Mouse (Mus musculus): ENCODE data around the gene Spint1. TPM values are rescaled to one million over a fixed set of nuclear protein-coding genes. Genes with fewer than 3 reads are reported as not detected.

Spint1 gene
- polyA plus RNA-seq, 1 experiment from 2014 or later, result 8.9 TPM

- peak within 1 kb of the TSS; percentile 64 for H3K9ac ChIP-seq (replicated peaks; ENCODE audit: low read length)
- peak within 1 kb of the TSS; percentile 48 for H3K4me2 ChIP-seq (ENCODE audit: low read depth, low read length)
- WGBS, result 1% methylated on average over 31 of the region's 31 CpGs
- DNase-seq (ENCODE audit: low spot score) (peak; percentile 99), ATAC-seq (replicated peaks; ENCODE audit: insufficient number of reproducible peaks, low FRiP score, low TSS enrichment, low read depth) (peak; percentile 91)
- no peaks in the 10 kb centered on the region for H3K9me3 ChIP-seq (replicated peaks; ENCODE audit: control insufficient read depth, low read length)
- H3K27me3 ChIP-seq (ENCODE audit: control insufficient read depth, insufficient read depth, low read length), result no peaks in the 10 kb centered on the region
- no peak within 1 kb of the TSS for H3K27ac ChIP-seq (replicated peaks; ENCODE audit: low read depth, low read length)
- peaks cover 2% of the 10 kb centered on the region for H3K36me3 ChIP-seq (replicated peaks; ENCODE audit: control insufficient read depth, insufficient read depth, low read depth, low read length)
- no peaks in the 10 kb centered on the region for H3K4me1 ChIP-seq (ENCODE audit: control insufficient read depth, insufficient read depth, low read length)
- H3K4me3 ChIP-seq (ENCODE audit: low read depth, low read length), result peak within 1 kb of the TSS; percentile 54
These were observed 51.2 kb downstream of the Spint1 start, which contains the start of gene Vps18 for GRCm38 (mm10) chr2:119288270-119288882. TSS of gene Vps18 (plus strand) at chr2:119288740.

GRCm38 (mm10) chr2:119289014-119289416, 51.9 kb downstream of the Spint1 start:
- Histone ChIP-seq H3K9ac (replicated peaks; ENCODE audit: low read length) (peak overlapping the region; percentile 64), H3K36me3 (replicated peaks; ENCODE audit: control insufficient read depth, insufficient read depth, low read depth, low read length) (peaks cover 2% of the 10 kb centered on the region), H3K4me1 (ENCODE audit: control insufficient read depth, insufficient read depth, low read length) (no peaks in the 10 kb centered on the region), H3K27me3 (ENCODE audit: control insufficient read depth, insufficient read depth, low read length) (no peaks in the 10 kb centered on the region), H3K9me3 (replicated peaks; ENCODE audit: control insufficient read depth, low read length) (no peaks in the 10 kb centered on the region), H3K4me2 (ENCODE audit: low read depth, low read length) (peak overlapping the region; percentile 48), H3K4me3 (ENCODE audit: low read depth, low read length) (peak overlapping the region; percentile 54), H3K27ac (replicated peaks; ENCODE audit: low read depth, low read length) (no peak overlapping the region)
- DNase-seq (ENCODE audit: low spot score), result no peak
- WGBS, result 3% methylated on average over 11 of the region's 11 CpGs
- no peak for ATAC-seq (replicated peaks; ENCODE audit: insufficient number of reproducible peaks, low FRiP score, low TSS enrichment, low read depth)

- Histone ChIP-seq H3K36me3 (replicated peaks; ENCODE audit: control insufficient read depth, insufficient read depth, low read depth, low read length) (peaks cover 10% of the 10 kb centered on the region), H3K9me3 (replicated peaks; ENCODE audit: control insufficient read depth, low read length) (no peaks in the 10 kb centered on the region), H3K27ac (replicated peaks; ENCODE audit: low read depth, low read length) (no peak overlapping the region), H3K27me3 (ENCODE audit: control insufficient read depth, insufficient read depth, low read length) (no peaks in the 10 kb centered on the region), H3K4me3 (ENCODE audit: low read depth, low read length) (no peak overlapping the region), H3K4me2 (ENCODE audit: low read depth, low read length) (no peak overlapping the region), H3K4me1 (ENCODE audit: control insufficient read depth, insufficient read depth, low read length) (no peaks in the 10 kb centered on the region), H3K9ac (replicated peaks; ENCODE audit: low read length) (no peak overlapping the region)
- DNase-seq (ENCODE audit: low spot score), result no peak
- WGBS, result 85% methylated on average over 5 of the region's 5 CpGs
- ATAC-seq (replicated peaks; ENCODE audit: insufficient number of reproducible peaks, low FRiP score, low TSS enrichment, low read depth), result no peak
These were observed 55.1 kb downstream of the Spint1 start for GRCm38 (mm10) chr2:119292281-119292680.

GRCm38 (mm10) chr2:119292852-119293251, 55.7 kb downstream of the Spint1 start:
- H3K36me3 ChIP-seq (replicated peaks; ENCODE audit: control insufficient read depth, insufficient read depth, low read depth, low read length), result peaks cover 10% of the 10 kb centered on the region
- H3K9ac ChIP-seq (replicated peaks; ENCODE audit: low read length), result no peak overlapping the region
- H3K9me3 ChIP-seq (replicated peaks; ENCODE audit: control insufficient read depth, low read length), result no peaks in the 10 kb centered on the region
- no peak for ATAC-seq (replicated peaks; ENCODE audit: insufficient number of reproducible peaks, low FRiP score, low TSS enrichment, low read depth)
- H3K4me3 ChIP-seq (ENCODE audit: low read depth, low read length), result no peak overlapping the region
- no peak overlapping the region for H3K27ac ChIP-seq (replicated peaks; ENCODE audit: low read depth, low read length)
- H3K27me3 ChIP-seq (ENCODE audit: control insufficient read depth, insufficient read depth, low read length), result no peaks in the 10 kb centered on the region
- H3K4me1 ChIP-seq (ENCODE audit: control insufficient read depth, insufficient read depth, low read length), result no peaks in the 10 kb centered on the region
- H3K4me2 ChIP-seq (ENCODE audit: low read depth, low read length), result no peak overlapping the region
- WGBS, result 94% methylated on average over 17 of the region's 17 CpGs
- no peak for DNase-seq (ENCODE audit: low spot score)

GRCm38 (mm10) chr2:119293311-119293710, 56.1 kb downstream of the Spint1 start:
- WGBS, result 96% methylated on average over 17 of the region's 17 CpGs
- ATAC-seq (replicated peaks; ENCODE audit: insufficient number of reproducible peaks, low FRiP score, low TSS enrichment, low read depth), result no peak

GRCm38 (mm10) chr2:119293776-119294390, 56.7 kb downstream of the Spint1 start:
- 94% methylated on average over 34 of the region's 34 CpGs for WGBS
- no peaks in the 10 kb centered on the region for H3K4me1 ChIP-seq (ENCODE audit: control insufficient read depth, insufficient read depth, low read length)
- no peak overlapping the region for H3K4me2 ChIP-seq (ENCODE audit: low read depth, low read length)
- no peaks in the 10 kb centered on the region for H3K27me3 ChIP-seq (ENCODE audit: control insufficient read depth, insufficient read depth, low read length)
- H3K4me3 ChIP-seq (ENCODE audit: low read depth, low read length), result no peak overlapping the region
- ATAC-seq (replicated peaks; ENCODE audit: insufficient number of reproducible peaks, low FRiP score, low TSS enrichment, low read depth) (no peak), DNase-seq (ENCODE audit: low spot score) (no peak)
- no peaks in the 10 kb centered on the region for H3K9me3 ChIP-seq (replicated peaks; ENCODE audit: control insufficient read depth, low read length)
- H3K9ac ChIP-seq (replicated peaks; ENCODE audit: low read length), result no peak overlapping the region
- H3K27ac ChIP-seq (replicated peaks; ENCODE audit: low read depth, low read length), result no peak overlapping the region
- peaks cover 10% of the 10 kb centered on the region for H3K36me3 ChIP-seq (replicated peaks; ENCODE audit: control insufficient read depth, insufficient read depth, low read depth, low read length)

More at GRCm38 (mm10) chr2:119293311-119293710, 56.1 kb downstream of the Spint1 start:
- Histone ChIP-seq H3K9ac (replicated peaks; ENCODE audit: low read length) (no peak overlapping the region), H3K27ac (replicated peaks; ENCODE audit: low read depth, low read length) (no peak overlapping the region), H3K9me3 (replicated peaks; ENCODE audit: control insufficient read depth, low read length) (no peaks in the 10 kb centered on the region), H3K36me3 (replicated peaks; ENCODE audit: control insufficient read depth, insufficient read depth, low read depth, low read length) (peaks cover 10% of the 10 kb centered on the region), H3K4me2 (ENCODE audit: low read depth, low read length) (no peak overlapping the region), H3K4me1 (ENCODE audit: control insufficient read depth, insufficient read depth, low read length) (no peaks in the 10 kb centered on the region), H3K27me3 (ENCODE audit: control insufficient read depth, insufficient read depth, low read length) (no peaks in the 10 kb centered on the region), H3K4me3 (ENCODE audit: low read depth, low read length) (no peak overlapping the region)
- no peak for DNase-seq (ENCODE audit: low spot score)

- Histone ChIP-seq H3K4me3 (ENCODE audit: low read depth, low read length) (no peak overlapping the region), H3K36me3 (replicated peaks; ENCODE audit: control insufficient read depth, insufficient read depth, low read depth, low read length) (peaks cover 10% of the 10 kb centered on the region), H3K27ac (replicated peaks; ENCODE audit: low read depth, low read length) (no peak overlapping the region), H3K27me3 (ENCODE audit: control insufficient read depth, insufficient read depth, low read length) (no peaks in the 10 kb centered on the region), H3K9ac (replicated peaks; ENCODE audit: low read length) (no peak overlapping the region), H3K4me1 (ENCODE audit: control insufficient read depth, insufficient read depth, low read length) (no peaks in the 10 kb centered on the region), H3K4me2 (ENCODE audit: low read depth, low read length) (no peak overlapping the region), H3K9me3 (replicated peaks; ENCODE audit: control insufficient read depth, low read length) (no peaks in the 10 kb centered on the region)
- ATAC-seq (replicated peaks; ENCODE audit: insufficient number of reproducible peaks, low FRiP score, low TSS enrichment, low read depth) (no peak), DNase-seq (ENCODE audit: low spot score) (no peak)
- WGBS, result 94% methylated on average over 18 of the region's 18 CpGs
These were observed 57.2 kb downstream of the Spint1 start for GRCm38 (mm10) chr2:119294411-119294810.

- Histone ChIP-seq H3K9ac (replicated peaks; ENCODE audit: low read length) (no peak overlapping the region), H3K9me3 (replicated peaks; ENCODE audit: control insufficient read depth, low read length) (no peaks in the 10 kb centered on the region), H3K27me3 (ENCODE audit: control insufficient read depth, insufficient read depth, low read length) (no peaks in the 10 kb centered on the region), H3K4me3 (ENCODE audit: low read depth, low read length) (no peak overlapping the region), H3K4me2 (ENCODE audit: low read depth, low read length) (no peak overlapping the region), H3K4me1 (ENCODE audit: control insufficient read depth, insufficient read depth, low read length) (no peaks in the 10 kb centered on the region), H3K27ac (replicated peaks; ENCODE audit: low read depth, low read length) (no peak overlapping the region), H3K36me3 (replicated peaks; ENCODE audit: control insufficient read depth, insufficient read depth, low read depth, low read length) (peaks cover 10% of the 10 kb centered on the region)
- no peak for DNase-seq (ENCODE audit: low spot score)
- WGBS, result 92% methylated on average over 12 of the region's 12 CpGs
- no peak for ATAC-seq (replicated peaks; ENCODE audit: insufficient number of reproducible peaks, low FRiP score, low TSS enrichment, low read depth)
These were observed 59.6 kb downstream of the Spint1 start for GRCm38 (mm10) chr2:119296756-119297155.
